Mouse (Mus musculus) CH12.LX (cell line): ENCODE data around the gene Ccdc162. TPM values are rescaled to one million over a fixed set of nuclear protein-coding genes. Genes with fewer than 3 reads are reported as not detected.

Experiments
- DNase-seq: peaks from one replicate; pipeline ENCODE4 v3.0.0-alpha.2; 2013; ENCODE audit errors: extremely low read depth
- H3K27ac ChIP-seq: 2 replicates; pipeline ENCODE4 v1.5.1; 2012; ENCODE audit warnings: low read depth, mild to moderate bottlenecking, control low read depth, moderate library complexity; ENCODE audit not compliant: insufficient read depth
- H3K27me3 ChIP-seq: replicated peaks from 2 replicates; pipeline ENCODE3; 2012; ENCODE audit warnings: inconsistent platforms
- H3K36me3 ChIP-seq, 2 experiments: replicated peaks in 1 of 2; 2 replicates each; pipeline versions ENCODE3 to v1.6.1; 2012; ENCODE audit warnings: inconsistent platforms in 1 of 2, low read length in 1 of 2, mild to moderate bottlenecking in 1 of 2, mixed read lengths in 1 of 2, moderate library complexity in 1 of 2; ENCODE audit not compliant: control insufficient read depth in 1 of 2, insufficient read depth in 1 of 2
- H3K4me1 ChIP-seq, 2 experiments: 2 replicates each; pipeline ENCODE4 v1.6.1; 2012; ENCODE audit warnings: inconsistent platforms in 1 of 2, moderate library complexity in 1 of 2; ENCODE audit not compliant: insufficient read depth in 2 of 2, control insufficient read depth in 1 of 2
- H3K4me2 ChIP-seq: 2 replicates; pipeline ENCODE4 v1.6.1; 2012; ENCODE audit warnings: low read depth, mild to moderate bottlenecking, control low read depth; ENCODE audit not compliant: poor library complexity, insufficient read depth, severe bottlenecking
- H3K4me3 ChIP-seq, 3 experiments: fragments of 150-350 bp in 1 of 3; sonication (generic) in 1 of 3; replicated peaks in 1 of 3; 2 replicates each; pipeline versions ENCODE3 to v1.5.1; 2011 to 2012; ENCODE audit warnings: low read depth in 2 of 3, low read length in 2 of 3, mild to moderate bottlenecking in 2 of 3, moderate library complexity in 2 of 3, control low read depth in 1 of 3, improper control_type of control experiment in 1 of 3, inconsistent platforms in 1 of 3, mixed read lengths in 1 of 3; ENCODE audit not compliant: poor library complexity in 1 of 3
- H3K79me2 ChIP-seq: replicated peaks from 2 replicates; pipeline ENCODE4 v1.6.1; 2012; ENCODE audit warnings: mild to moderate bottlenecking, moderate library complexity; ENCODE audit not compliant: control insufficient read depth, poor library complexity, insufficient read depth, severe bottlenecking; ENCODE audit errors: extremely low read depth
- H3K9ac ChIP-seq: 2 replicates; pipeline ENCODE4 v1.6.1; 2012; ENCODE audit warnings: low read depth, mild to moderate bottlenecking, control low read depth, moderate library complexity; ENCODE audit not compliant: insufficient read depth
- H3K9me3 ChIP-seq: replicated peaks from 2 replicates; pipeline ENCODE3; 2012; ENCODE audit warnings: low read length, inconsistent platforms, mixed read lengths
- BHLHE40 ChIP-seq: IDR thresholded peaks from 2 replicates; pipeline ENCODE4 v1.6.1; 2011; ENCODE audit warnings: mild to moderate bottlenecking, low read depth, low read length, improper control_type of control experiment
- CHD1 ChIP-seq: IDR thresholded peaks from 2 replicates; pipeline ENCODE4 v1.6.1; 2012; ENCODE audit warnings: low read depth, low read length, improper control_type of control experiment, inconsistent platforms
- CHD2 ChIP-seq: IDR thresholded peaks from 2 replicates; pipeline ENCODE4 v1.6.1; 2011; ENCODE audit warnings: low read length, improper control_type of control experiment
- E2F4 ChIP-seq: IDR thresholded peaks from 2 replicates; pipeline ENCODE4 v1.6.1; 2011; ENCODE audit warnings: low read depth, low read length, improper control_type of control experiment; ENCODE audit not compliant: insufficient replicate concordance
- ELF1 ChIP-seq: IDR thresholded peaks from 2 replicates; pipeline ENCODE4 v1.6.1; 2014; ENCODE audit warnings: low read depth, mild to moderate bottlenecking, inconsistent platforms, low read length, improper control_type of control experiment
- EP300 ChIP-seq: IDR thresholded peaks from 2 replicates; pipeline ENCODE4 v1.6.1; 2011; ENCODE audit warnings: low read length, improper control_type of control experiment
- ETS1 ChIP-seq: conservative IDR thresholded peaks from 2 replicates; pipeline ENCODE4 v1.6.1; 2012; ENCODE audit warnings: low read depth, mild to moderate bottlenecking, inconsistent platforms, low read length, improper control_type of control experiment, moderate library complexity
- GABPA ChIP-seq: IDR thresholded peaks from 2 replicates; pipeline ENCODE4 v1.6.1; 2012; ENCODE audit warnings: low read depth, low read length, improper control_type of control experiment, inconsistent platforms; ENCODE audit not compliant: insufficient replicate concordance
- HCFC1 ChIP-seq: IDR thresholded peaks from 2 replicates; pipeline ENCODE4 v1.6.1; 2012; ENCODE audit warnings: low read depth, mild to moderate bottlenecking, inconsistent platforms, low read length, improper control_type of control experiment
- IRF4 ChIP-seq: IDR thresholded peaks from 2 replicates; pipeline ENCODE4 v1.6.1; 2014; ENCODE audit warnings: low read depth, mild to moderate bottlenecking, inconsistent platforms, low read length, improper control_type of control experiment
- JUN ChIP-seq: IDR thresholded peaks from 2 replicates; pipeline ENCODE4 v1.6.1; 2011; ENCODE audit warnings: low read depth, mild to moderate bottlenecking, low read length, improper control_type of control experiment, moderate library complexity; ENCODE audit not compliant: insufficient read depth
- JUND ChIP-seq: conservative IDR thresholded peaks from 2 replicates; pipeline ENCODE4 v1.6.1; 2011; ENCODE audit warnings: low read depth, low read length, improper control_type of control experiment
- KAT2A ChIP-seq: IDR thresholded peaks from 2 replicates; pipeline ENCODE4 v1.6.1; 2012; ENCODE audit warnings: low read length, improper control_type of control experiment, inconsistent platforms; ENCODE audit not compliant: insufficient replicate concordance
- MAFK ChIP-seq: IDR thresholded peaks from 2 replicates; pipeline ENCODE4 v1.6.1; 2011; ENCODE audit warnings: low read length, improper control_type of control experiment; ENCODE audit not compliant: insufficient replicate concordance
- MAX ChIP-seq: IDR thresholded peaks from 2 replicates; pipeline ENCODE4 v1.6.1; 2011; ENCODE audit warnings: low read length, improper control_type of control experiment
- MAZ ChIP-seq: IDR thresholded peaks from 2 replicates; pipeline ENCODE4 v1.6.1; 2012; ENCODE audit warnings: low read depth, mild to moderate bottlenecking, inconsistent platforms, low read length, improper control_type of control experiment, moderate library complexity
- MEF2A ChIP-seq: IDR thresholded peaks from 2 replicates; pipeline ENCODE4 v1.6.1; 2014; ENCODE audit warnings: low read depth, mild to moderate bottlenecking, inconsistent platforms, low read length, improper control_type of control experiment, borderline replicate concordance
- MXI1 ChIP-seq: IDR thresholded peaks from 2 replicates; pipeline ENCODE4 v1.6.1; 2011; ENCODE audit warnings: mild to moderate bottlenecking, low read depth, low read length, improper control_type of control experiment
- PAX5 ChIP-seq: IDR thresholded peaks from 2 replicates; pipeline ENCODE4 v1.6.1; 2012; ENCODE audit warnings: low read length, inconsistent platforms, mixed read lengths
- POLR2A ChIP-seq: IDR thresholded peaks from 2 replicates; pipeline ENCODE4 v1.6.1; 2011; ENCODE audit warnings: low read depth, mild to moderate bottlenecking, improper control_type of control experiment, low read length
- POLR2AphosphoS2 ChIP-seq: IDR thresholded peaks from 2 replicates; pipeline ENCODE4 v1.6.1; 2011; ENCODE audit warnings: low read depth, low read length, improper control_type of control experiment
- RAD21 ChIP-seq: IDR thresholded peaks from 2 replicates; pipeline ENCODE4 v1.6.1; 2011; ENCODE audit warnings: low read depth, mild to moderate bottlenecking, low read length, improper control_type of control experiment, moderate library complexity
- TBP ChIP-seq: conservative IDR thresholded peaks from 2 replicates; pipeline ENCODE4 v1.6.1; 2011; ENCODE audit warnings: low read depth, low read length, improper control_type of control experiment
- TCF12 ChIP-seq: IDR thresholded peaks from 2 replicates; pipeline ENCODE4 v1.6.1; 2014; ENCODE audit warnings: low read depth, mild to moderate bottlenecking, inconsistent platforms, low read length, improper control_type of control experiment
- UBTF ChIP-seq: IDR thresholded peaks from 2 replicates; pipeline ENCODE4 v1.6.1; 2012; ENCODE audit warnings: low read depth, mild to moderate bottlenecking, inconsistent platforms, low read length, improper control_type of control experiment, moderate library complexity
- USF1 ChIP-seq: IDR thresholded peaks from 2 replicates; pipeline ENCODE4 v1.6.1; 2014; ENCODE audit warnings: low read depth, mild to moderate bottlenecking, inconsistent platforms, low read length, improper control_type of control experiment
- USF2 ChIP-seq: conservative IDR thresholded peaks from 2 replicates; pipeline ENCODE4 v1.6.1; 2011; ENCODE audit warnings: low read depth, low read length, improper control_type of control experiment
- ZC3H11A ChIP-seq: IDR thresholded peaks from 2 replicates; pipeline ENCODE4 v1.6.1; 2012; ENCODE audit warnings: low read depth, mild to moderate bottlenecking, inconsistent platforms, low read length, improper control_type of control experiment
- ZMIZ1 ChIP-seq: IDR thresholded peaks from 2 replicates; pipeline ENCODE4 v1.6.1; 2012; ENCODE audit warnings: low read depth, mild to moderate bottlenecking, inconsistent platforms, low read length, improper control_type of control experiment
- ZNF384 ChIP-seq: IDR thresholded peaks from 2 replicates; pipeline ENCODE4 v1.6.1; 2012; ENCODE audit warnings: low read depth, low read length, improper control_type of control experiment, inconsistent platforms
- dilution Hi-C: fragments of 300-500 bp; cut with MboI; formaldehyde crosslinking; loops from 2 replicates; pipeline ENCODE4 v1.14.3; 2020; ENCODE audit warnings: low sequenced_read_pairs; ENCODE audit not compliant: extremely low pct_unique_long_range_greater_than_20kb, extremely low pct_ligation_motif_present
- in situ Hi-C: fragments of 300-500 bp; cut with MboI; formaldehyde crosslinking; loops from 3 replicates; pipeline ENCODE4 v1.14.3; 2019; ENCODE audit warnings: low sequenced_read_pairs, low pct_ligation_motif_present, low pct_unique_long_range_greater_than_20kb, mixed read lengths
- polyA plus RNA-seq: library from polyadenylated mRNA; unstranded; fragments of >175 nt; gene quantifications from 2 replicates; pipeline ENCODE4 v1.2.1, GENCODE M21; 2012; ENCODE audit warnings: low read depth; ENCODE audit not compliant: insufficient read length
- total RNA-seq, 2 experiments: library from RNA; depleted of rRNA; stranded (reverse); fragments of 300-350 nt in 1 of 2; fragments of >200 nt in 1 of 2; gene quantifications; 2 replicates each; pipeline ENCODE4 v1.2.3; 2012 to 2014

Ccdc162 gene
- total and polyA plus RNA-seq, 3 experiments: 0.64 to 1.3 (median 1.3) TPM

GRCm38 (mm10) chr10:41588616-41589015 lies 127.8 kb downstream of the Ccdc162 start:
- Histone ChIP-seq H3K36me3 (no peaks in the 10 kb centered on the region), H3K27me3 (no peaks in the 10 kb centered on the region), H3K4me2 (no peak overlapping the region), H3K9ac (no peak overlapping the region), H3K4me1 (peaks cover 2 to 4% of the 10 kb centered on the region in 2 experiments; a peak in 3 of 4 replicates), H3K9me3 (peaks cover 2% of the 10 kb centered on the region), H3K79me2 (no peaks in the 10 kb centered on the region), H3K27ac (no peak overlapping the region), H3K4me3 (no peak overlapping the region)
- no peak for TF ChIP-seq POLR2AphosphoS2
- no peak for TF ChIP-seq MAFK
- TF ChIP-seq ZC3H11A: no peak
- no peak for TF ChIP-seq POLR2A
- TF ChIP-seq MAX: no peak
- TF ChIP-seq GABPA: no peak
- TF ChIP-seq CHD1: no peak
- no peak for TF ChIP-seq UBTF
- TF ChIP-seq ZMIZ1: no peak
- no peak for TF ChIP-seq KAT2A
- TF ChIP-seq USF1: no peak
- no peak for TF ChIP-seq MEF2A
- TF ChIP-seq ZNF384: no peak
- TF ChIP-seq MAZ: no peak
- TF ChIP-seq E2F4: no peak
- TF ChIP-seq TBP: no peak
- TF ChIP-seq EP300: no peak
- TF ChIP-seq JUND: no peak
- no peak for TF ChIP-seq PAX5
- in situ Hi-C loops (no loop called here), dilution Hi-C loops (no loop called here)
- no peak for DNase-seq

- H3K27ac ChIP-seq: no peak overlapping the region
- TF ChIP-seq ZC3H11A: no peak
- TF ChIP-seq USF2: no peak
- no peak for TF ChIP-seq IRF4
- no peak for TF ChIP-seq BHLHE40
- TF ChIP-seq KAT2A: no peak
- TF ChIP-seq ETS1: no peak
- TF ChIP-seq RAD21: no peak
- TF ChIP-seq USF1: no peak
- TF ChIP-seq MXI1: no peak
- no peak for TF ChIP-seq CHD1
- TF ChIP-seq EP300: no peak
- no peak for TF ChIP-seq TBP
- TF ChIP-seq CHD2: no peak
- no peak for TF ChIP-seq TCF12
- TF ChIP-seq ELF1: no peak
- TF ChIP-seq MAFK: no peak
- TF ChIP-seq HCFC1: no peak
- TF ChIP-seq JUN: no peak
- no peak for TF ChIP-seq MAX
- TF ChIP-seq MAZ: no peak
- no peaks in the 10 kb centered on the region for H3K79me2 ChIP-seq
- H3K36me3 ChIP-seq: no peaks in the 10 kb centered on the region
- no peak overlapping the region for H3K9ac ChIP-seq
- no peaks in the 10 kb centered on the region for H3K27me3 ChIP-seq
- dilution Hi-C loops: no loop called here
- H3K4me3 ChIP-seq: no peak overlapping the region
- no peak for DNase-seq
- peaks cover under 1% of the 10 kb centered on the region for H3K9me3 ChIP-seq
- in situ Hi-C loops: no loop called here
- peaks cover 2 to 9% of the 10 kb centered on the region in 2 experiments for H3K4me1 ChIP-seq
- no peak overlapping the region for H3K4me2 ChIP-seq
These were observed 129.2 kb downstream of the Ccdc162 start for GRCm38 (mm10) chr10:41586947-41587852.
